ENCODE assay signal across 16 mouse cellular contexts in the genomic region with DNA sequence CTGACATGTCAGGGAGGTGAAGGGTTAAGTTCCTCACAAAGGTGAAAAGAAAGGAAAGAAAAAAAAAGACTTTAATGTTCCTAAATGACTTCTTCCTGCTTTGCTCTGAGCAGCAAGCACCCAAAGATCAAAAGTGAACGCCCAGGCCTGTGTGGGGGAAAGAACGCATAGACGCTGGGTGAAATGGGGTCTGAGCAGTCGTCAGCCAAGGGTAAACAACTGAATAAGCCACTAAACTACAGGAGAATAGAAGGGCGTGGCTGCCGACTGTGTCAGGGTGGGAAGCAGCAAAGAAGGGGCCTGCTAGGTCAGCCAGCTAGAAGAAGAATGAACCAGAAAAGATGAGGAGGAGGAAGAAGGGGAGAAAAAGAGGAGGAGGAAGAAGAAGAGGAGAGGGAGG. TPM values are rescaled to one million over a fixed set of nuclear protein-coding genes. Genes with fewer than 3 reads are reported as not detected.
DNase-seq lines count a peak whose midpoint lies in the region; ATAC-seq and TF ChIP-seq lines count a peak whose summit lies in the region.
"Had no signal": no experiment of that assay in that cellular context is flagged by ENCODE, and none has a peak within 500 bp of the region (broad histone marks: within the 10 kb centered on the region; RNA-seq: fewer than 3 reads in every experiment).

No protein-coding gene starts in this region.

- peak; percentile 20 for DNase-seq in embryo, embryonic 10 days (ENCODE audit: low spot score)
- no peak for DNase-seq in embryo, embryonic 10.5 days (ENCODE audit: low spot score)
- DNase-seq in stomach, postnatal 0 days (ENCODE audit: low spot score) = no peak
- peak; percentile 42 to 74 for DNase-seq in thymus, adult 18-20 months
- no peak for DNase-seq in urinary bladder, postnatal 10 days (ENCODE audit: low spot score)
- DNase-seq in layer of hippocampus, postnatal 14 days (ENCODE audit: low spot score in 2 of 2) = no peak
- DNase-seq: cerebellum, postnatal 14 days; gastrocnemius, adult 2 months; lung, embryonic 14.5 days; spleen, adult 18-20 months had no signal

- H3K4me2 ChIP-seq in stomach, embryonic 14.5 days (replicated peaks; ENCODE audit: low read depth, low read length) = no peak overlapping the region
- H3K4me2 ChIP-seq in stomach, postnatal 0 days (replicated peaks; ENCODE audit: low read depth) = no peak overlapping the region
- H3K4me2 ChIP-seq: kidney, embryonic 15.5 days; liver, embryonic 12.5 days; lung, embryonic 14.5 days; midbrain, embryonic 15.5 days had no signal

- no peaks in the 10 kb centered on the region for H3K4me1 ChIP-seq in stomach, embryonic 14.5 days (ENCODE audit: control insufficient read depth, insufficient read depth, low read length)
- 0 out of 2 replicates have a peak, but pooled peaks cover 3% of the 10 kb centered on the region for H3K4me1 ChIP-seq in stomach, postnatal 0 days (replicated peaks; ENCODE audit: control insufficient read depth, insufficient read depth)
- H3K4me1 ChIP-seq: liver, embryonic 12.5 days; midbrain, embryonic 15.5 days had no signal

- TF ChIP-seq EP300 in stomach, postnatal 0 days (optimal IDR thresholded peaks at IDR 0.05) = no peak

- no peaks in the 10 kb centered on the region for H3K36me3 ChIP-seq in stomach, embryonic 14.5 days (ENCODE audit: control insufficient read depth, insufficient read depth, low read length)
- no peaks in the 10 kb centered on the region for H3K36me3 ChIP-seq in stomach, postnatal 0 days (ENCODE audit: control insufficient read depth, insufficient read depth, low read length)
- H3K36me3 ChIP-seq: embryonic facial prominence, embryonic 10.5 days; kidney, embryonic 15.5 days; liver, embryonic 12.5 days; midbrain, embryonic 15.5 days had no signal

- H3K27ac ChIP-seq in stomach, embryonic 14.5 days (ENCODE audit: low read length) = 0 out of 2 replicates have a peak overlapping the region, but pooled peaks have one; percentile 10
- no peak overlapping the region for H3K27ac ChIP-seq in stomach, postnatal 0 days (replicated peaks)
- H3K27ac ChIP-seq: embryonic facial prominence, embryonic 10.5 days; kidney, embryonic 15.5 days; liver, embryonic 12.5 days; midbrain, embryonic 15.5 days had no signal

- no peak overlapping the region for H3K9ac ChIP-seq in stomach, embryonic 14.5 days (replicated peaks; ENCODE audit: low read depth, low read length)
- no peak overlapping the region for H3K9ac ChIP-seq in stomach, postnatal 0 days (ENCODE audit: low read length)
- H3K9ac ChIP-seq: kidney, embryonic 15.5 days; liver, embryonic 12.5 days; lung, embryonic 14.5 days; midbrain, embryonic 15.5 days had no signal

- no peak for TF ChIP-seq CTCF in stomach, postnatal 0 days (IDR thresholded peaks at IDR 0.05; ENCODE audit: low read depth)

- H3K9me3 ChIP-seq in stomach, embryonic 14.5 days (ENCODE audit: control insufficient read depth, low read depth, low read length) = no peaks in the 10 kb centered on the region
- no peaks in the 10 kb centered on the region for H3K9me3 ChIP-seq in stomach, postnatal 0 days (ENCODE audit: control insufficient read depth, low read length)
- H3K9me3 ChIP-seq: embryonic facial prominence, embryonic 10.5 days; kidney, embryonic 15.5 days; liver, embryonic 12.5 days; midbrain, embryonic 15.5 days had no signal

- H3K27me3 ChIP-seq in stomach, embryonic 14.5 days (ENCODE audit: control insufficient read depth, insufficient read depth, low read length) = no peaks in the 10 kb centered on the region
- H3K27me3 ChIP-seq in stomach, postnatal 0 days (ENCODE audit: control insufficient read depth, insufficient read depth, low read length) = no peaks in the 10 kb centered on the region
- H3K27me3 ChIP-seq: kidney, embryonic 15.5 days; liver, embryonic 12.5 days; midbrain, embryonic 15.5 days had no signal

- H3K4me3 ChIP-seq in stomach, embryonic 14.5 days (ENCODE audit: low read depth, low read length) = no peak overlapping the region
- H3K4me3 ChIP-seq in stomach, postnatal 0 days (ENCODE audit: low read depth, low read length) = no peak overlapping the region
- H3K4me3 ChIP-seq: embryonic facial prominence, embryonic 10.5 days; gastrocnemius, adult 2 months; kidney, embryonic 15.5 days; liver, embryonic 12.5 days; midbrain, embryonic 15.5 days had no signal

- WGBS in stomach, embryonic 14.5 days = 15% methylated on average over 6 of the region's 6 CpGs
- WGBS in stomach, postnatal 0 days = 15% methylated on average over 6 of the region's 6 CpGs

- ATAC-seq in stomach, embryonic 14.5 days (ENCODE audit: insufficient number of reproducible peaks, insufficient read depth, low FRiP score, low read depth) = no peak
- ATAC-seq in stomach, postnatal 0 days (ENCODE audit: low FRiP score, low TSS enrichment) = no peak
- no peak for ATAC-seq in erythroid progenitor cell, adult 5-6 weeks (replicated peaks; ENCODE audit: low FRiP score, poor library complexity, severe bottlenecking)
- ATAC-seq: liver, embryonic 12.5 days; midbrain, embryonic 15.5 days had no signal

RNA-seq across cellular contexts. Expression of a gene that starts 26.9 kb away (rescaled TPM):
- polyA plus RNA-seq in stomach, embryonic 14.5 days (2014; fragmentation: Nextera tagmentation; extraction: Ambion mirVana) = 4.7 and 5.4 TPM in 2 replicates
- polyA plus RNA-seq in stomach, postnatal 0 days (2015; fragmentation: Nextera tagmentation; extraction: Ambion mirVana) = 5.1 and 5.4 TPM in 2 replicates
- 2.5 TPM in 1 of 2 replicates, not detected in the other for total RNA-seq in erythroid progenitor cell, adult 5-6 weeks (2015; ENCODE audit: low replicate concordance)
- 1.1 and 2.7 TPM in 2 replicates for total RNA-seq in erythroid progenitor cell, adult 5-6 weeks (2017; ENCODE audit: low replicate concordance)
- total RNA-seq in layer of hippocampus, postnatal 14 days (2021) = 1 to 10 TPM; 6.0 to 6.1 TPM

Comparison
In these comparisons a context has a peak if more than half of its experiments do, and no peak if none do; other contexts are left out.
1. DNase-seq: peak in embryo, embryonic 10 days (single experiment) and thymus, adult 18-20 months (2 of 2); none in embryo, embryonic 10.5 days (single experiment), stomach, postnatal 0 days (single experiment), urinary bladder, postnatal 10 days (single experiment) and layer of hippocampus, postnatal 14 days (0 of 2).